Mouse (Mus musculus): ENCODE data around the gene Fam189b.

DNA sequence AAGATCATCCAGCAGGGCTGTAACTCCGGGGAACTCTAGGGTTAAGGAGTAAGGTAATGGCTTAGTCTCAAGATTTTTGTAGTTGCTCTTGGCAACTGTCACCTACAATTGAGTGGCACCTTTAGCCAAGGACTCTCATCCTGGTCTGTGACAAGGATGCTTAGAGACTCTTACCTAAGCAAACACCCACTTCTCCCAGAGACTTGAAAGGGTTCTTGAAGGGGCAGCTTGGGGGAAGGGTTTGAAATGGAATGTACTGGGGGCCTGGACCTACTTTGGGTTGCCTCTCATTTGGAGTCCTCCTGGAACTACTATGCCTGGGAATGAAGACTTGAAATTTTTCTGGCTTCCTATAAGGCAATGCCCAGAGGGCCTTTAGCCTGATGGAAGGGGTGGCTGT, 35.3 kb downstream of the Fam189b start:
- no peak for TF ChIP-seq CTCF (IDR thresholded peaks at IDR 0.05; ENCODE audit: borderline replicate concordance, insufficient read depth, low read depth, low read length)
- no peak for TF ChIP-seq POLR2A (IDR thresholded peaks at IDR 0.05; ENCODE audit: borderline replicate concordance, insufficient read depth, low read length)
